Mouse (Mus musculus) naive thymus-derived CD4-positive, alpha-beta T cell, adult 5 months (primary cell): ENCODE measurements around the gene 2410015M20Rik. TPM values are rescaled to one million over a fixed set of nuclear protein-coding genes. Genes with fewer than 3 reads are reported as not detected.

Source experiments
- polyA plus RNA-seq: library from polyadenylated mRNA; unstranded; fragments of 100-300 nt; shearing (Covaris generic); gene quantifications from one replicate; pipeline ENCODE4 v1.2.1, GENCODE M21; 2017

2410015M20Rik gene
- polyA plus RNA-seq: 139 TPM

GRCm38 (mm10) chr17:56609452-56610171 lies at the start of gene 2410015M20Rik:
TSS of gene 2410015M20Rik (minus strand) at chr17:56609771.

DNA sequence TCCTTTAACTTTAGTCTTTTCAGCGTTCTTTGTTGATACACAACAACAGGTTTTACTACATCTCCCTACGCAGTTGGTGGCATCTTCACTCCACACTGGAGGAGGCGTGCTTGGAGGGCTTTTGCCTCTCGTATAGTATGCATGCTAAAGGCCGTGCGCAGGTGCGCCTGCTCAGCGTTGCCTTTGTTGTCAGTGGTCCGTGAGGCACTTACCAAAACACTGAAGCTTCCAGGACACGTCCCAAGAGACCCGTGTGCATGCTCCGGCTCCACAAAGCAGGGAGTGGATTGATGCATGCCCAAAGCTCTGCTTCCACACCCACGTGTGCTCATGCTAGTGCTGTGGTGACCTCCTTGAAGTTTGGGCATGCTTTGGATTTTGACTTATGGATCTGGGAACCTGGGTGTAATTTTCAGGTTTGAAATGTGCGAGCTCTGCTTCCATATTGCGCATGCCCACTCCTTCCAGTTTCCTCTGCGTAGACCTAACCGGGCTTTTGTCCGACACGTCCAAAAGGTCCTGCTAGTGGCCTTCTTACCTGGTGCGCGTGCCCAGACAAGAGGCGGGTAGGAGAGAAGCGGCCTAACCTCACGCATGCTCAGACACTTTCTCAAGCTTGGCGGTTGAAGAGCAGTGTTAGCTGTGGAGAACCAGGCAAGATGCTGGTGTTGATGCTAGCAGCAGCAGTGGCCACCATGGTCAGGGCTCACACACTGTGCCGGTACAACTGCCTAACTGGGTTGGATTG lies 18.1 kb upstream of the 2410015M20Rik start, which contains the start of gene Catsperd:
Gene Catsperd (plus strand): TSS at position 614 of the 748 bp plus-strand sequence.

DNA sequence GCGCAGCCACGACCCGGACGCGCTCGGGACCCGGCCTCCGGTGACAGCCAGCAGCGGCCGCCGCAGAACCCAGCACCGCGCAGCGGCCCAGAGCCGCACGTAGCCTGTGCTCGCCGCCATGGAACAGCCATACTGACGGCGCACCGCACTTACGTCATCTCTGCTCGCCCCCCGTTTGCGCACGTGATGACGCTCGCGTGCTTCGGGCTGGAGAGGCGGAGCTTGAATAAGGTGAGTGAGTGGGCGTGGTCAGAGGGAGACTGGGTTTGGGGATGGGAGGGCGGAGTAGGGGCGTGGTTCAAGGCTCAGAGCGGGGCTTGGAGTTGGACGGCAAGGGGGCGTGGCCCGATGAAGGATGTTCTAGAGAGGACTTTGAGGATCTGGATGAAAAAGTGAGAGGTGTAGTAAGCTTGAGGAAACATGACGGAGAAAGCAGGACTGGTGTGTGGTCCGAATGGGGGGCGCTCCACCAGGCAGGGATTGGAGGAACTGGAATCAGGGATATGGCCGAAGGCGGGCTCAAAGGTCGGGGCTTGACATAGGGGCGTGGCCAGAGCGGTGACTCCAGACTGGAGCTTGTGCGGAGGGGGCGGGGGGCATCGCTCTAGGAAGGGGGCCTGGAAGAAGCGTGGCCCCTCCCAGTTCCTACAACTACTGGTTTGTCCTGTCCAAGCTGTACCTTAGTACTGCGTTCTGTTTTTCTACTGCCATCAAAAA lies 17.3 kb upstream of the 2410015M20Rik start, which contains the start of gene Lonp1:
Gene Lonp1 (minus strand): TSS at position 134 of the 717 bp plus-strand sequence.

DNA sequence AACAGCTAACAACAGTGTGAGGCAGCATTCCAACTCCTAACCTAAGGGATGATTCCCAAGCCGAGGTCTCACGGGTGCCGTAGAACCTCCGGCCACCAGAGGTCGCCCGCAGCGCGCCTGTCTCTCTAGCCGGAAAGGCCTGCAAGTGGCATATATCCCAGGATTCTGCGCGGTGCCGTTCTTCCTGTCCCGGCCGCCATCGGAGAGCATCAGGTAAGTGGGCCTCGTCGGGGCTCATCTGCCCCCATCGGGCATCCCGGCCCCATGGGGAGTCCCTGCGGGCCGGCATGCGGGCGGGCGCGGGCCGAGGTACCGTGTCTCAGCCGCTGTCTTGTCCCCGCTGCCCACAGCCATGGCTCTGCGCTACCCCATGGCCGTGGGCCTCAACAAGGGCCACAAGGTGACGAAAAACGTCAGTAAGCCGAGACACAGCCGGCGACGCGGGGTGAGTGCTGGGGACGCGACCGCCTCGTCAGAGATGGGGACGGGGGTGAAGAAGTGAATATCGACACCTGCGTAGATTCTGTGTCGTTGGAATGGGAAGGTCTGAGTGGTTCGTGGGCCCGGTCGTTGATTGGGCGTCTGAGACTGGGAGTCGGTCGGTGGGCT lies 3.8 kb upstream of the 2410015M20Rik start, which contains the start of gene Rpl36:
Gene Rpl36 (plus strand): TSS at position 181 of the 609 bp plus-strand sequence.

DNA sequence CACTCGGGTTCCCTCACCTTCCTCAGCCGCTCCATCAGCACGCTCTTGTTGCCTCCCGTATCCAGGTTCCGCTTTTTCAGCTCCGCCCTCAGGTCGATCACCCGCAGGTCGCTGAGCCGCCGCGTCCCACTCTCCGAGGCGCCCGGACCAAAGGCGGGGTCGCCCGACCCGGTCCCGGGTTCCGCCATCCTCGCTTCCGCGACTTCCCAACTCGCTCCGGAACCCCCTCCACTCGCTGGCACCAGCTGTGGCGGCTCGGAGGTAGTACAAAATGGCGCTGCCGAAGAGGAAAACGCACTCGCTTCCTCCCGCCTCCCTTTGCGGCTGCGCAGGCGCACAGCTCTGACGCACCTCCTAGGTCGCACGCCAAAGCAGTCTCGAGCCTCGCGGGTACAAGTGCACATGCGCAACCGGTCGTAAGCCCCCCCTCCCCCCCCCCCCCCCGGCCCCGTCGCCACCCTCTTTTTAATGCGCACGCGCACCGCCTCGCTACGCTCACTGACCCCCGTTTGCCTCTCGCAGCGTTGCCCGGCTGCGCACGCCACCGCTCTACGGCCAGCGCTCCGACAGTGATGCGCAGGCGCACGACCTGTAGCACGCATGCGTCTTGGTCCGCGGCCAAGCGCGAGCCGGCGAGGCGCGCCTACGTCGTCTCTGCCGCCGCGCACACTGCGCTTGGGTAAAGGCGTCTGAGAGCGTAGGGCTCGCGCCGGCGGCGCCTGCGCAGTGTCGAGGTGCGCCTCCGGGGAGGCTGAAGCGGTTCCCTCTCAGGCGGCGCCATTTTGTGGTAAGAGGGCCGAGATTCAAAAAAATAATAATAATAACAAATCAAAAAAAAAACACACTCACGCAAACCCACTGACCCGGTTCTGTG lies 25.1 kb downstream of the 2410015M20Rik start, which contains the start of the genes Safb2 and Safb:
Gene Safb2 (minus strand): TSS at position 329 of the 874 bp plus-strand sequence.
Gene Safb (plus strand): TSS at position 569 of the 874 bp plus-strand sequence.

Other genes with a start within 250 kb of the 2410015M20Rik start
- gene Ptprs, start 133.3 kb downstream of the 2410015M20Rik start, polyA plus RNA-seq: 4.4 TPM
- not detected for gene Znrf4, start 97.3 kb downstream of the 2410015M20Rik start, polyA plus RNA-seq
- gene Gm20219, start 55.4 kb downstream of the 2410015M20Rik start, polyA plus RNA-seq: 0.55 TPM
- 238 TPM for gene Safb2, start 25.2 kb downstream of the 2410015M20Rik start, polyA plus RNA-seq
- 253 TPM for gene Safb, start 24.9 kb downstream of the 2410015M20Rik start, polyA plus RNA-seq
- 2,504 TPM for gene Rpl36, start 3.6 kb upstream of the 2410015M20Rik start, polyA plus RNA-seq
- gene Lonp1, start 17.1 kb upstream of the 2410015M20Rik start, polyA plus RNA-seq: 62.0 TPM
- gene Catsperd, start 18.4 kb upstream of the 2410015M20Rik start, polyA plus RNA-seq: 1.2 TPM
- gene Ranbp3, start 63.5 kb upstream of the 2410015M20Rik start, polyA plus RNA-seq: 94.5 TPM
- gene Ndufa11, start 108.0 kb upstream of the 2410015M20Rik start, polyA plus RNA-seq: 132 TPM
- gene Vmac, start 108.3 kb upstream of the 2410015M20Rik start, polyA plus RNA-seq: 12.5 TPM
- not detected for gene Nrtn, start 147.8 kb upstream of the 2410015M20Rik start, polyA plus RNA-seq
- 60.0 TPM for gene Dus3l, start 155.0 kb upstream of the 2410015M20Rik start, polyA plus RNA-seq
- gene Prr22, start 160.5 kb upstream of the 2410015M20Rik start, polyA plus RNA-seq: 1.5 TPM
- gene Rfx2, start 221.2 kb upstream of the 2410015M20Rik start, polyA plus RNA-seq: 1.8 TPM